Mouse (Mus musculus) gastrocnemius, postnatal 36 days (tissue): ENCODE measurements around the gene Mars. TPM values are rescaled to one million over a fixed set of nuclear protein-coding genes. Genes with fewer than 3 reads are reported as not detected.

ENCODE experiments used
- DNase-seq, 2 experiments: peaks; one replicate each; pipeline ENCODE4 v3.0.0; 2022
- intact Hi-C: fragments of 180-260 bp; cut with DNase I; formaldehyde crosslinking; loops from one replicate; pipeline ENCODE4 v1.15.1; 2025
- total RNA-seq, 2 experiments: library from RNA; stranded (reverse); gene quantifications; 2 replicates each; pipeline ENCODE4 v1.2.3; 2021

Gene Mars
- total RNA-seq, 2 experiments from 2014 or later = 54.1 to 56.1 TPM

GRCm38 (mm10) chr10:127267318-127267717 lies 44.3 kb downstream of the Mars start:
- DNase-seq = no peak
- intact Hi-C loops = no loop called here

- intact Hi-C loops = no loop called here
- peak; percentile 85 to 93 for DNase-seq
Measured at GRCm38 (mm10) chr10:127266112-127267091, 45.2 kb downstream of the Mars start, which contains the start of gene Dctn2. Dctn2 (plus strand) TSS chr10:127266368.

GRCm38 (mm10) chr10:127265727-127266111 lies 45.9 kb downstream of the Mars start:
- no peak for DNase-seq
- intact Hi-C loops = no loop called here

- intact Hi-C loops = no loop called here
Measured at GRCm38 (mm10) chr10:127264971-127265370, 46.6 kb downstream of the Mars start.

GRCm38 (mm10) chr10:127264336-127264735 lies 47.2 kb downstream of the Mars start:
- intact Hi-C loops = no loop called here

More at GRCm38 (mm10) chr10:127264971-127265370, 46.6 kb downstream of the Mars start:
- DNase-seq = no peak

GRCm38 (mm10) chr10:127263631-127264030 lies 48.0 kb downstream of the Mars start:
- no peak for DNase-seq
- intact Hi-C loops = no loop called here

More at GRCm38 (mm10) chr10:127264336-127264735, 47.2 kb downstream of the Mars start:
- DNase-seq = no peak

- peak in 1 of 2 experiments; percentile 4 for DNase-seq
- intact Hi-C loops = no loop called here
Measured at GRCm38 (mm10) chr10:127262548-127263398, 48.8 kb downstream of the Mars start, which contains the start of gene Kif5a. Kif5a (minus strand) TSS chr10:127263348.

- peak in 1 of 2 experiments; percentile 1 for DNase-seq
- intact Hi-C loops = no loop called here
Measured at GRCm38 (mm10) chr10:127261706-127262547, 49.7 kb downstream of the Mars start.

- DNase-seq = no peak
- intact Hi-C loops = loop anchor here (5.0 kb wide), 1 partner anchor 64 kb away; the partner anchor contains the start of gene Arhgap9
Measured at GRCm38 (mm10) chr10:127258489-127258888, 53.1 kb downstream of the Mars start.

- intact Hi-C loops = loop anchor here (5.0 kb wide), 1 partner anchor 65 kb away; the partner anchor contains the start of gene Arhgap9
- DNase-seq = no peak
Measured at GRCm38 (mm10) chr10:127257790-127258189, 53.8 kb downstream of the Mars start.

- intact Hi-C loops = loop anchor here (5.0 kb wide), 1 partner anchor 67 kb away; the partner anchor contains the start of gene Arhgap9
- peak in 1 of 2 experiments; percentile 37 for DNase-seq
Measured at GRCm38 (mm10) chr10:127255625-127256345, 55.8 kb downstream of the Mars start.

- intact Hi-C loops = no loop called here
- no peak for DNase-seq
Measured at GRCm38 (mm10) chr10:127250810-127251209, 60.8 kb downstream of the Mars start.

Other genes with a start within 250 kb of the Mars start
- gene Cdk4, start 248.3 kb downstream of the Mars start, total RNA-seq = 10 to 100 TPM; 29.7 to 38.9 TPM
- gene Tspan31, start 241.5 kb downstream of the Mars start, total RNA-seq = 10 to 100 TPM; 22.1 to 25.0 TPM
- 1 to 10 TPM; 2.1 to 2.9 TPM for gene Agap2, start 236.5 kb downstream of the Mars start, total RNA-seq
- 10 to 100 TPM; 10.7 to 11.4 TPM for gene Os9, start 190.7 kb downstream of the Mars start, total RNA-seq
- gene B4galnt1, start 146.6 kb downstream of the Mars start, total RNA-seq = 1 to 10 TPM in 1 of 2 experiments, under 1 TPM in 1; 0.69 to 1.0 TPM
- gene Slc26a10, start 131.1 kb downstream of the Mars start, total RNA-seq = 1 to 10 TPM; 4.8 to 5.1 TPM
- gene Arhgef25, start 121.7 kb downstream of the Mars start, total RNA-seq = 1 to 10 TPM; 8.3 to 9.4 TPM
- gene Dtx3, start 116.1 kb downstream of the Mars start, total RNA-seq = 10 to 100 TPM; 21.2 to 24.6 TPM
- 1 to 10 TPM; 5.6 to 6.1 TPM for gene Pip4k2c, start 100.2 kb downstream of the Mars start, total RNA-seq
- gene Kif5a, start 48.4 kb downstream of the Mars start, total RNA-seq = under 1 TPM; 0.20 to 0.66 TPM
- 10 to 100 TPM; 86.8 to 91.8 TPM for gene Dctn2, start 45.4 kb downstream of the Mars start, total RNA-seq
- gene Mbd6, start 22.8 kb downstream of the Mars start, total RNA-seq = 10 to 100 TPM; 11.5 to 17.1 TPM
- 1 to 10 TPM in 1 of 2 experiments, under 1 TPM in 1; 0.96 to 1.3 TPM for gene Arhgap9, start 10.2 kb upstream of the Mars start, total RNA-seq
- 1 to 10 TPM; 1.0 to 1.5 TPM for gene Gli1, start 30.2 kb upstream of the Mars start, total RNA-seq
- gene Inhbe, start 42.6 kb upstream of the Mars start, total RNA-seq = not detected
- not detected for gene Inhbc, start 58.6 kb upstream of the Mars start, total RNA-seq
- gene R3hdm2, start 68.5 kb upstream of the Mars start, total RNA-seq = 100 to 1,000 TPM in 1 of 2 experiments, 10 to 100 TPM in 1; 89.7 to 129 TPM
- gene Stac3, start 189.9 kb upstream of the Mars start, total RNA-seq = 100 to 1,000 TPM; 342 to 376 TPM
- gene Ndufa4l2, start 203.2 kb upstream of the Mars start, total RNA-seq = 10 to 100 TPM; 11.0 to 11.3 TPM
- gene Shmt2, start 210.7 kb upstream of the Mars start, total RNA-seq = 10 to 100 TPM; 23.4 to 26.4 TPM
- gene Nxph4, start 222.8 kb upstream of the Mars start, total RNA-seq = under 1 TPM; 0.20 TPM